Mouse (Mus musculus): ENCODE results near the gene 1700023F06Rik. TPM values are rescaled to one million over a fixed set of nuclear protein-coding genes. Genes with fewer than 3 reads are reported as not detected.

1700023F06Rik gene
- total RNA-seq, 1 experiment from 2014 or later, result not detected

GRCm38 (mm10) chr11:103195236-103195635 is 13.1 kb downstream of the 1700023F06Rik start:
- no peak for ATAC-seq (replicated peaks; ENCODE audit: insufficient number of reproducible peaks, low FRiP score, low TSS enrichment, poor library complexity, severe bottlenecking)

GRCm38 (mm10) chr11:103193825-103194168 is 14.6 kb downstream of the 1700023F06Rik start:
- no peak for ATAC-seq (replicated peaks; ENCODE audit: insufficient number of reproducible peaks, low FRiP score, low TSS enrichment, poor library complexity, severe bottlenecking)

GRCm38 (mm10) chr11:103192956-103193824 is 15.2 kb downstream of the 1700023F06Rik start:
- no peak for ATAC-seq (replicated peaks; ENCODE audit: insufficient number of reproducible peaks, low FRiP score, low TSS enrichment, poor library complexity, severe bottlenecking)

GRCm38 (mm10) chr11:103192230-103192955 is 16.0 kb downstream of the 1700023F06Rik start:
- ATAC-seq (replicated peaks; ENCODE audit: insufficient number of reproducible peaks, low FRiP score, low TSS enrichment, poor library complexity, severe bottlenecking), result no peak

- 0 out of 2 replicates have a peak, but pooled peaks have one; percentile 21 for ATAC-seq (replicated peaks; ENCODE audit: insufficient number of reproducible peaks, low FRiP score, low TSS enrichment, poor library complexity, severe bottlenecking)
These were observed 23.5 kb downstream of the 1700023F06Rik start for GRCm38 (mm10) chr11:103184891-103185290.

GRCm38 (mm10) chr11:103181911-103182310 is 26.4 kb downstream of the 1700023F06Rik start:
- ATAC-seq (replicated peaks; ENCODE audit: insufficient number of reproducible peaks, low FRiP score, low TSS enrichment, poor library complexity, severe bottlenecking), result no peak

GRCm38 (mm10) chr11:103181349-103181748 is 27.0 kb downstream of the 1700023F06Rik start:
- ATAC-seq (replicated peaks; ENCODE audit: insufficient number of reproducible peaks, low FRiP score, low TSS enrichment, poor library complexity, severe bottlenecking), result no peak

GRCm38 (mm10) chr11:103180426-103180825 is 27.9 kb downstream of the 1700023F06Rik start:
- no peak for ATAC-seq (replicated peaks; ENCODE audit: insufficient number of reproducible peaks, low FRiP score, low TSS enrichment, poor library complexity, severe bottlenecking)

- no peak for ATAC-seq (replicated peaks; ENCODE audit: insufficient number of reproducible peaks, low FRiP score, low TSS enrichment, poor library complexity, severe bottlenecking)
These were observed 29.6 kb downstream of the 1700023F06Rik start for GRCm38 (mm10) chr11:103178748-103179147.

GRCm38 (mm10) chr11:103177815-103178485 is 30.4 kb downstream of the 1700023F06Rik start:
- ATAC-seq (replicated peaks; ENCODE audit: insufficient number of reproducible peaks, low FRiP score, low TSS enrichment, poor library complexity, severe bottlenecking), result peak; percentile 62

GRCm38 (mm10) chr11:103177216-103177615 is 31.1 kb downstream of the 1700023F06Rik start:
- no peak for ATAC-seq (replicated peaks; ENCODE audit: insufficient number of reproducible peaks, low FRiP score, low TSS enrichment, poor library complexity, severe bottlenecking)

GRCm38 (mm10) chr11:103176510-103176909 is 31.8 kb downstream of the 1700023F06Rik start:
- no peak for ATAC-seq (replicated peaks; ENCODE audit: insufficient number of reproducible peaks, low FRiP score, low TSS enrichment, poor library complexity, severe bottlenecking)

GRCm38 (mm10) chr11:103175688-103176442 is 32.5 kb downstream of the 1700023F06Rik start:
- no peak for ATAC-seq (replicated peaks; ENCODE audit: insufficient number of reproducible peaks, low FRiP score, low TSS enrichment, poor library complexity, severe bottlenecking)

GRCm38 (mm10) chr11:103174891-103175391 is 33.4 kb downstream of the 1700023F06Rik start:
- peak; percentile 48 for ATAC-seq (replicated peaks; ENCODE audit: insufficient number of reproducible peaks, low FRiP score, low TSS enrichment, poor library complexity, severe bottlenecking)

- ATAC-seq (replicated peaks; ENCODE audit: insufficient number of reproducible peaks, low FRiP score, low TSS enrichment, poor library complexity, severe bottlenecking), result no peak
These were observed 33.9 kb downstream of the 1700023F06Rik start for GRCm38 (mm10) chr11:103174411-103174832.

GRCm38 (mm10) chr11:103173771-103174344 is 34.5 kb downstream of the 1700023F06Rik start:
- ATAC-seq (replicated peaks; ENCODE audit: insufficient number of reproducible peaks, low FRiP score, low TSS enrichment, poor library complexity, severe bottlenecking), result no peak

GRCm38 (mm10) chr11:103173041-103173770 is 35.2 kb downstream of the 1700023F06Rik start:
- ATAC-seq (replicated peaks; ENCODE audit: insufficient number of reproducible peaks, low FRiP score, low TSS enrichment, poor library complexity, severe bottlenecking), result peak; percentile 2

Data from monocyte, adult 5-6 weeks (primary cell).